Mouse (Mus musculus) bone marrow, adult 2 months (tissue): Measurements from ENCODE around the gene Ikzf1.

Experiments
- CTCF ChIP-seq: fragments of 200-500 bp; IDR thresholded peaks from 2 replicates; pipeline ENCODE4 v1.5.1; 2011; ENCODE audit warnings: low read length, control low read depth; ENCODE audit not compliant: control insufficient read depth, insufficient read depth
- POLR2A ChIP-seq: fragments of 200-500 bp; IDR thresholded peaks from 2 replicates; pipeline ENCODE4 v1.6.1; 2011; ENCODE audit warnings: low read depth, mild to moderate bottlenecking, control low read depth, low read length, borderline replicate concordance; ENCODE audit not compliant: control insufficient read depth

DNA sequence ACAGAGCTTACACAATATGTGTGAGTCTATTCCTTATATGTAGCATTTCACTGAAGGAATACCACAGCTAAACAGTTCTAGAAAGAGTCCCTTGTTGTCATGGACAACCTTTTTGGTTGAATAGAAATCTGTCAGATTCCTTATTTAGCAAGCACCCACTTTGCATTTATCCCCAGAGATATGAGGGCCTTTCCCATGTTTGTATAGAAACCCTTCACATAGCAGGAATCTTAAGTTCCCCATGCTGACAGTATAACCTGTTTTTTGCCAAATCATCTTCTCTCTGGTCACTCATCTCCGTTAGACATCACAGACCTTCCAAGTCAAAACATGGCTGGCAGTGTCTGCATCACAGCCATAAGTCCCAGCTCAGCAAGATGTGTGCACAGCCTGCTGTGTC, 59.4 kb downstream of the Ikzf1 start:
- TF ChIP-seq CTCF (no peak), POLR2A (no peak)
